Mouse (Mus musculus) erythroblast, embryonic 14.5 days (primary cell): ENCODE measurements around the gene Hivep2. TPM values are rescaled to one million over a fixed set of nuclear protein-coding genes. Genes with fewer than 3 reads are reported as not detected.

Experiments
- H3K27me3 ChIP-seq: 2 replicates; pipeline ENCODE4 v1.6.1; 2012; ENCODE audit warnings: inconsistent platforms; ENCODE audit not compliant: control insufficient read depth
- H3K36me3 ChIP-seq: 2 replicates; pipeline ENCODE4 v1.6.1; 2012; ENCODE audit warnings: mild to moderate bottlenecking, inconsistent platforms; ENCODE audit not compliant: control insufficient read depth
- H3K4me1 ChIP-seq: 2 replicates; pipeline ENCODE4 v1.6.1; 2012; ENCODE audit warnings: inconsistent platforms; ENCODE audit not compliant: control insufficient read depth
- H3K4me3 ChIP-seq: replicated peaks from 2 replicates; pipeline ENCODE3; 2012; ENCODE audit warnings: moderate library complexity, mild to moderate bottlenecking, inconsistent platforms
- H3K9me3 ChIP-seq: 2 replicates; pipeline ENCODE4 v1.6.1; 2012; ENCODE audit warnings: low read length, inconsistent platforms, mixed read lengths; ENCODE audit not compliant: control insufficient read depth
- GATA1 ChIP-seq: IDR thresholded peaks from 2 replicates; pipeline ENCODE4 v1.6.1; 2012; ENCODE audit warnings: low read length, inconsistent platforms, mixed read lengths
- TAL1 ChIP-seq: IDR thresholded peaks from 3 replicates; pipeline ENCODE4 v1.6.1; 2012; ENCODE audit warnings: low read length, inconsistent platforms, mixed read lengths
- polyA plus RNA-seq: library from polyadenylated mRNA; stranded (reverse); fragments of >175 nt; gene quantifications from 2 replicates; pipeline ENCODE4 v1.2.3, GENCODE M21; 2012

Hivep2 gene
- polyA plus RNA-seq, 1 experiment: not detected

DNA sequence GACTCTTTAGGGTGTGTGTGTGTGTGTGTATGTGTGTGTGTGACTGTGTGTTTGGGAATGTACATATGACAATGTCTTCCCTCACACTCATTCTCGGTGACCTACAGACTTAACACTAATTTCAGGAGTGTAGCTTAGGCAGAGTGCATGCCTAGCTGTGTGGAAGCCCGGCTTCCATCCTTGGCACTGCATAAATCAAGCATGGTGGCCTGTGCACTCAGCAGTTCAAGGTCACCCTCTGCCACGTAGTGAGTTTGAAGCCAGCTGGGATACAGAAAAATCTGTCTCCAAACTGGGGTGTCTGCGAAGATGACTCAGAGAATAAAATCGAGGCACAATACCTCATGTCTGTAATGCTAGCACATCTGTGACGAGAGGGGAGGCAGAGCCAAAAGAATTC lies 115.0 kb downstream of the Hivep2 start:
- Histone ChIP-seq H3K27me3 (no peaks in the 10 kb centered on the region), H3K4me3 (no peak overlapping the region), H3K4me1 (no peaks in the 10 kb centered on the region), H3K9me3 (no peaks in the 10 kb centered on the region), H3K36me3 (no peaks in the 10 kb centered on the region)
- TF ChIP-seq TAL1 (no peak), GATA1 (no peak)

- Histone ChIP-seq H3K36me3 (no peaks in the 10 kb centered on the region), H3K4me3 (no peak overlapping the region), H3K4me1 (no peaks in the 10 kb centered on the region), H3K27me3 (no peaks in the 10 kb centered on the region), H3K9me3 (no peaks in the 10 kb centered on the region)
- TF ChIP-seq TAL1 (no peak), GATA1 (no peak)
These were observed 115.9 kb downstream of the Hivep2 start for GRCm38 (mm10) chr10:14081824-14082223.

GRCm38 (mm10) chr10:14082275-14082674 lies 116.4 kb downstream of the Hivep2 start:
- H3K4me3 ChIP-seq: no peak overlapping the region
- H3K9me3 ChIP-seq: no peaks in the 10 kb centered on the region
- no peaks in the 10 kb centered on the region for H3K4me1 ChIP-seq
- no peaks in the 10 kb centered on the region for H3K36me3 ChIP-seq
- H3K27me3 ChIP-seq: no peaks in the 10 kb centered on the region
- TF ChIP-seq TAL1 (no peak), GATA1 (no peak)

GRCm38 (mm10) chr10:14085241-14085659 lies 119.4 kb downstream of the Hivep2 start:
- H3K9me3 ChIP-seq: no peaks in the 10 kb centered on the region
- no peak overlapping the region for H3K4me3 ChIP-seq
- H3K27me3 ChIP-seq: no peaks in the 10 kb centered on the region
- no peaks in the 10 kb centered on the region for H3K4me1 ChIP-seq
- TF ChIP-seq GATA1 (no peak), TAL1 (no peak)
- no peaks in the 10 kb centered on the region for H3K36me3 ChIP-seq

DNA sequence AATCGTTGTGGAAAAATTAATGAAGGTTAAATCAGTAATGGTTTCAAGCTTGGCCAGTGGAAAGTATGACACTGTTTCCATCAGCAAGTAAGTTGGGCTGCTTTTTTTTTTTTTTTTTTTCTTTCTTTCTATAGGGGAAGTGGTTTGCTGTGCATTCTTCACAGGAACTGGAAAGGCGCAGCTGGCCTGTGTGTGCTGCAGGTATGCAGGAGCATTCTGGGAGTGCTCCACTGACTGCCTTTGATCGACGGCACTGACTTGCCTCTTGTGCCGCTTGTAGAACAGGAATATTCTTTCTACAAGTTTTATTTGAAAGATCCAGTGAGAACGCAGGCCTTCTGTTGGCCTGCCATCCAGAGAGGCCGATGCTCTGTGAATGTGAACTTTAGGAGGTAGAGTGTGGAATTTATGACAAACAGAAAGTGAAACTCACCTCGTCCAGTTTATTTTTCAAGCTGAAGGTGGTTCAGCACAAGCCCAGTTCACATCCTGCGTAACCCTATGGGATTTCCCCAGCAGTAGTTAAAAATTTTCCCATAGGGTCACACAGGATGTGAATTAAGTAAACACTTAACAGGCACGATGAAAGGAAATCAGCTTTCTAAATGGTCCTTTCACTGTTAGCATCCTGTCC lies 120.1 kb downstream of the Hivep2 start:
- no peaks in the 10 kb centered on the region for H3K9me3 ChIP-seq
- no peak for TF ChIP-seq TAL1
- TF ChIP-seq GATA1: no peak
- no peaks in the 10 kb centered on the region for H3K4me1 ChIP-seq
- H3K27me3 ChIP-seq: no peaks in the 10 kb centered on the region
- H3K4me3 ChIP-seq: peak overlapping the region; percentile 41
- H3K36me3 ChIP-seq: no peaks in the 10 kb centered on the region

DNA sequence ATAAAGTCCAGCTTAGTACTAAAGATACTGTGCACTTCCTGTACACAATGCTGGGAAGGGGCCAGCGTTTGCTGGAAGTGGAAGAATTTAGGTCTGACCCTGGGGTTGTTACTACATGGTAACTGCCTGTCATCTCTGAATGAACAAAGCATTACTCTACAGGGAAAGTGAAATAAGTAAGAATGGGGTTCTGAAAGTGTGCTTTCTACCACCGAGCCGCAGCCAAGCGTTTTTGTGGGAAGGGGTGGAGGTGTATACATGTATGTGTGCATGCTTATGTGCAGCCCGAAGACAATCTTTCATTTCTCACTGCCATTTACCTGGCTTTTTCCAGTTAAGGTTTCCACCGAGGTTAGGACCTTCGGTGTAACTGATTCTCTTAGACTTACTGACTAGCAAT lies 121.4 kb downstream of the Hivep2 start:
- Histone ChIP-seq H3K4me3 (no peak overlapping the region), H3K4me1 (no peaks in the 10 kb centered on the region), H3K9me3 (no peaks in the 10 kb centered on the region), H3K27me3 (no peaks in the 10 kb centered on the region), H3K36me3 (no peaks in the 10 kb centered on the region)
- TF ChIP-seq GATA1: no peak
- no peak for TF ChIP-seq TAL1

GRCm38 (mm10) chr10:14089488-14089887 lies 123.6 kb downstream of the Hivep2 start:
- TF ChIP-seq TAL1 (no peak), GATA1 (no peak)
- Histone ChIP-seq H3K4me3 (no peak overlapping the region), H3K27me3 (no peaks in the 10 kb centered on the region), H3K9me3 (no peaks in the 10 kb centered on the region), H3K36me3 (no peaks in the 10 kb centered on the region), H3K4me1 (no peaks in the 10 kb centered on the region)

- H3K27me3 ChIP-seq: no peaks in the 10 kb centered on the region
- H3K9me3 ChIP-seq: no peaks in the 10 kb centered on the region
- H3K4me3 ChIP-seq: no peak overlapping the region
- H3K36me3 ChIP-seq: no peaks in the 10 kb centered on the region
- TF ChIP-seq TAL1 (no peak), GATA1 (no peak)
- no peaks in the 10 kb centered on the region for H3K4me1 ChIP-seq
These were observed 128.2 kb downstream of the Hivep2 start for GRCm38 (mm10) chr10:14094033-14094432.

DNA sequence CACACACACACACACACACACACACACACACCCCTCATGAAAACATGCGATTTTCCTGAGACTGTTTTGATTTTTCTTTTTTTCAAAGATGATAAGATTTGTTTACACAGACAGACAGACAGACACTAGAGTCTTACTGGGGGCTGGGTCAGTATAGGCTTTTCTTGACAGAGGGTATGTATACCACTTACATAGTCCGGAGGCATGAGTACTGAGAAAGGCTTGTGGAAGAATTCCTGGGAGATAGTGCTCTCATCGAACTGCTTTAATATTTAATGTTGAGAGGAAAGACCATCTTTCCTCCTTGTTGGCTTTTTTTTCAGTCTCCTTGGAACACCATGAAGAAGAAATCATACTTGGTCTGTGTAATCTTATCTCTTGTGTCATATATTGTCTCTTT lies 130.2 kb downstream of the Hivep2 start:
- TF ChIP-seq GATA1 (no peak), TAL1 (no peak)
- no peak overlapping the region for H3K4me3 ChIP-seq
- no peaks in the 10 kb centered on the region for H3K4me1 ChIP-seq
- no peaks in the 10 kb centered on the region for H3K27me3 ChIP-seq
- H3K9me3 ChIP-seq: no peaks in the 10 kb centered on the region
- H3K36me3 ChIP-seq: no peaks in the 10 kb centered on the region

GRCm38 (mm10) chr10:14099182-14099581 lies 133.3 kb downstream of the Hivep2 start:
- no peaks in the 10 kb centered on the region for H3K36me3 ChIP-seq
- TF ChIP-seq GATA1 (no peak), TAL1 (no peak)
- no peaks in the 10 kb centered on the region for H3K4me1 ChIP-seq
- no peak overlapping the region for H3K4me3 ChIP-seq
- no peaks in the 10 kb centered on the region for H3K27me3 ChIP-seq
- H3K9me3 ChIP-seq: no peaks in the 10 kb centered on the region
